Mouse (Mus musculus) liver, adult (tissue): ENCODE results near the gene Smpd1.

Experiments
- GATA4 ChIP-seq: IDR thresholded peaks from 2 replicates; pipeline ENCODE4 v1.6.1; 2014; ENCODE audit warnings: mild to moderate bottlenecking, low read length; ENCODE audit not compliant: insufficient replicate concordance

The Smpd1 gene

GRCm38 (mm10) chr7:105549035-105549434 is 5.1 kb upstream of the Smpd1 start:
- no peak for TF ChIP-seq GATA4

GRCm38 (mm10) chr7:105553456-105554211 is 526 bp upstream of the Smpd1 start:
- TF ChIP-seq GATA4 = no peak

GRCm38 (mm10) chr7:105555571-105555970 is 1.4 kb downstream of the Smpd1 start:
- no peak for TF ChIP-seq GATA4

GRCm38 (mm10) chr7:105556406-105556805 is 2.2 kb downstream of the Smpd1 start:
- TF ChIP-seq GATA4 = no peak

GRCm38 (mm10) chr7:105557671-105558070 is 3.5 kb downstream of the Smpd1 start:
- no peak for TF ChIP-seq GATA4

- TF ChIP-seq GATA4 = no peak
Observed at GRCm38 (mm10) chr7:105559016-105559415, 4.9 kb downstream of the Smpd1 start.

- no peak for TF ChIP-seq GATA4
Observed at GRCm38 (mm10) chr7:105562317-105562716, 8.2 kb downstream of the Smpd1 start.

- no peak for TF ChIP-seq GATA4
Observed at GRCm38 (mm10) chr7:105563367-105563766, 9.2 kb downstream of the Smpd1 start.

- no peak for TF ChIP-seq GATA4
Observed at GRCm38 (mm10) chr7:105565071-105565836, 11.1 kb downstream of the Smpd1 start.

- no peak for TF ChIP-seq GATA4
Observed at GRCm38 (mm10) chr7:105568583-105568982, 14.4 kb downstream of the Smpd1 start.

- TF ChIP-seq GATA4 = no peak
Observed at GRCm38 (mm10) chr7:105568988-105569471, 14.9 kb downstream of the Smpd1 start.

- TF ChIP-seq GATA4 = no peak
Observed at GRCm38 (mm10) chr7:105569512-105570496, 15.6 kb downstream of the Smpd1 start.

GRCm38 (mm10) chr7:105570756-105571155 is 16.6 kb downstream of the Smpd1 start:
- TF ChIP-seq GATA4 = no peak

- no peak for TF ChIP-seq GATA4
Observed at GRCm38 (mm10) chr7:105572949-105573348, 18.8 kb downstream of the Smpd1 start.

GRCm38 (mm10) chr7:105574537-105574936 is 20.4 kb downstream of the Smpd1 start:
- TF ChIP-seq GATA4 = no peak
